Comparison of ENCODE assay signal across 8 mouse cellular contexts in genomic region chr19:53040164-53041132, GRCm38 (mm10). TPM values are rescaled to one million over a fixed set of nuclear protein-coding genes. Genes with fewer than 3 reads are reported as not detected.
A peak's percentile ranks its signal among the peaks of the same experiment; 100 is the strongest.
DNase-seq lines count a peak whose midpoint lies in the region; ATAC-seq and TF ChIP-seq lines count a peak whose summit lies in the region.

TSS of gene Xpnpep1 (minus strand) at chr19:53040214.

- 50% methylated on average over 23 of the region's 23 CpGs for WGBS in kidney, postnatal 0 days
- WGBS in intestine, embryonic 15.5 days = 68% methylated on average over 23 of the region's 23 CpGs
- 72% methylated on average over 23 of the region's 23 CpGs for WGBS in liver, embryonic 16.5 days (ENCODE audit: insufficient replicate concordance)
- 87% methylated on average over 23 of the region's 23 CpGs for WGBS in neural tube, embryonic 13.5 days

- no peaks in the 10 kb centered on the region for H3K36me3 ChIP-seq in kidney, postnatal 0 days (ENCODE audit: insufficient read depth, low read length)
- H3K36me3 ChIP-seq in intestine, embryonic 15.5 days = no peaks in the 10 kb centered on the region
- no peaks in the 10 kb centered on the region for H3K36me3 ChIP-seq in liver, embryonic 16.5 days (ENCODE audit: control insufficient read depth, insufficient read depth)
- no peaks in the 10 kb centered on the region for H3K36me3 ChIP-seq in neural tube, embryonic 13.5 days

- no peak for ATAC-seq in kidney, postnatal 0 days (replicated peaks; ENCODE audit: low FRiP score, low read depth)
- ATAC-seq in intestine, embryonic 15.5 days = no peak
- no peak for ATAC-seq in liver, embryonic 16.5 days (ENCODE audit: low read depth)
- ATAC-seq in neural tube, embryonic 13.5 days (ENCODE audit: low read depth) = no peak

- H3K9ac ChIP-seq in kidney, postnatal 0 days (ENCODE audit: low read depth, low read length) = no peak within 1 kb of the TSS
- H3K9ac ChIP-seq in intestine, embryonic 15.5 days = no peak within 1 kb of the TSS
- no peak within 1 kb of the TSS for H3K9ac ChIP-seq in liver, embryonic 16.5 days (ENCODE audit: low read depth, low read length)
- H3K9ac ChIP-seq in neural tube, embryonic 13.5 days = peak within 1 kb of the TSS; percentile 96

- H3K4me1 ChIP-seq in kidney, postnatal 0 days (replicated peaks; ENCODE audit: insufficient read depth, low read length) = peaks cover 15% of the 10 kb centered on the region
- H3K4me1 ChIP-seq in bone marrow macrophage, adult 2 months (ENCODE audit: control insufficient read depth, insufficient read depth, low read length) = peaks cover 13% of the 10 kb centered on the region
- peaks cover 25% of the 10 kb centered on the region for H3K4me1 ChIP-seq in intestine, embryonic 15.5 days (replicated peaks)
- peaks cover 31% of the 10 kb centered on the region for H3K4me1 ChIP-seq in liver, embryonic 16.5 days (ENCODE audit: control insufficient read depth, low read depth, low read length)
- peaks cover 18% of the 10 kb centered on the region for H3K4me1 ChIP-seq in neural tube, embryonic 13.5 days (replicated peaks)

- no peaks in the 10 kb centered on the region for H3K9me3 ChIP-seq in kidney, postnatal 0 days (replicated peaks; ENCODE audit: low read length)
- no peaks in the 10 kb centered on the region for H3K9me3 ChIP-seq in intestine, embryonic 15.5 days
- no peaks in the 10 kb centered on the region for H3K9me3 ChIP-seq in liver, embryonic 16.5 days (replicated peaks; ENCODE audit: control insufficient read depth, low read length)
- H3K9me3 ChIP-seq in neural tube, embryonic 13.5 days = no peaks in the 10 kb centered on the region

- H3K4me2 ChIP-seq in kidney, postnatal 0 days (ENCODE audit: low read length) = peak within 1 kb of the TSS; percentile 47
- peak within 1 kb of the TSS; percentile 68 for H3K4me2 ChIP-seq in intestine, embryonic 15.5 days (replicated peaks)
- peak within 1 kb of the TSS; percentile 87 for H3K4me2 ChIP-seq in liver, embryonic 16.5 days (ENCODE audit: low read depth, low read length)
- H3K4me2 ChIP-seq in neural tube, embryonic 13.5 days = peak within 1 kb of the TSS; percentile 82

- TF ChIP-seq CTCF in kidney, postnatal 0 days (IDR thresholded peaks at IDR 0.05; ENCODE audit: low read depth) = no peak
- no peak for TF ChIP-seq CTCF in bone marrow macrophage, adult 2 months (IDR thresholded peaks at IDR 0.05; ENCODE audit: low read depth, low read length)

- no peaks in the 10 kb centered on the region for H3K27me3 ChIP-seq in kidney, postnatal 0 days (ENCODE audit: insufficient read depth, low read length)
- no peaks in the 10 kb centered on the region for H3K27me3 ChIP-seq in intestine, embryonic 15.5 days (replicated peaks)
- no peaks in the 10 kb centered on the region for H3K27me3 ChIP-seq in liver, embryonic 16.5 days (ENCODE audit: control insufficient read depth, insufficient read depth, low read depth, low read length)
- no peaks in the 10 kb centered on the region for H3K27me3 ChIP-seq in neural tube, embryonic 13.5 days

- DNase-seq in kidney, postnatal 0 days (ENCODE audit: low spot score) = no peak
- no peak for DNase-seq in kidney, postnatal 14 days
- DNase-seq in gastrocnemius, postnatal 4 days (ENCODE audit: low spot score in 2 of 2) = no peak
- no peak for DNase-seq in spleen, adult 18-20 months

- no peak within 1 kb of the TSS for H3K4me3 ChIP-seq in kidney, postnatal 0 days (replicated peaks; ENCODE audit: low read depth, low read length)
- no peak within 1 kb of the TSS for H3K4me3 ChIP-seq in bone marrow macrophage, adult 2 months (ENCODE audit: insufficient read depth, low read length)
- H3K4me3 ChIP-seq in intestine, embryonic 15.5 days (replicated peaks) = peak within 1 kb of the TSS; percentile 97
- H3K4me3 ChIP-seq in liver, embryonic 16.5 days (ENCODE audit: low read depth, low read length) = peak within 1 kb of the TSS; percentile 99
- peak within 1 kb of the TSS; percentile 94 for H3K4me3 ChIP-seq in neural tube, embryonic 13.5 days

- no peak for TF ChIP-seq POLR2A in bone marrow macrophage, adult 2 months (IDR thresholded peaks at IDR 0.05; ENCODE audit: borderline replicate concordance, low read depth, low read length)

- H3K27ac ChIP-seq in kidney, postnatal 0 days = peak within 1 kb of the TSS; percentile 61; the same call in 1 of the 2 replicates
- H3K27ac ChIP-seq in bone marrow macrophage, adult 2 months (ENCODE audit: insufficient read depth, low read depth, low read length) = no peak within 1 kb of the TSS
- H3K27ac ChIP-seq in intestine, embryonic 15.5 days = peak within 1 kb of the TSS; percentile 93; the same call in 1 of the 2 replicates
- H3K27ac ChIP-seq in liver, embryonic 16.5 days (ENCODE audit: low read length) = peak within 1 kb of the TSS; percentile 83
- peak within 1 kb of the TSS; percentile 52; the same call in 1 of the 2 replicates for H3K27ac ChIP-seq in neural tube, embryonic 13.5 days (replicated peaks)

RNA-seq across cellular contexts. Expression of gene Xpnpep1, which starts in this region (rescaled TPM):
- polyA plus RNA-seq in kidney, postnatal 0 days (2015; fragmentation: Nextera tagmentation; extraction: Ambion mirVana) = 147 and 164 TPM in 2 replicates
- 37.4 and 39.9 TPM in 2 replicates for polyA plus RNA-seq in bone marrow macrophage, adult 2 months (2012; ENCODE audit: insufficient read depth, insufficient read length, missing spikeins)
- 10 to 100 TPM; 85.3 to 91.8 TPM for total RNA-seq in gastrocnemius, postnatal 4 days (2021)
- polyA plus RNA-seq in intestine, embryonic 15.5 days (2015; fragmentation: Nextera tagmentation; extraction: Ambion mirVana) = 182 and 206 TPM in 2 replicates
- polyA plus RNA-seq in liver, embryonic 16.5 days (2015; fragmentation: Nextera tagmentation; extraction: Ambion mirVana) = 85.5 and 91.8 TPM in 2 replicates
- polyA plus RNA-seq in neural tube, embryonic 13.5 days (2015; fragmentation: Nextera tagmentation; extraction: Ambion mirVana) = 129 and 132 TPM in 2 replicates

Comparison
In these comparisons a context has a peak if more than half of its experiments do, and no peak if none do; other contexts are left out.
1. H3K4me3 ChIP-seq: peak in intestine, embryonic 15.5 days (single experiment), liver, embryonic 16.5 days (single experiment) and neural tube, embryonic 13.5 days (single experiment); none in kidney, postnatal 0 days (single experiment) and bone marrow macrophage, adult 2 months (single experiment).
2. Peak in every context shown above with its lines, with median percentiles within 50 percentile points of each other: H3K4me2 ChIP-seq.